Mouse (Mus musculus) embryonic facial prominence, embryonic 14.5 days (tissue): ENCODE data around the gene Ttll10. TPM values are rescaled to one million over a fixed set of nuclear protein-coding genes. Genes with fewer than 3 reads are reported as not detected.

Experiments used
- ATAC-seq: fragments of 200-750 bp; cut with Nextera tagmentation; 2 replicates; pipeline ENCODE4 v1.8.0; 2017; ENCODE audit warnings: low read depth, moderate number of reproducible peaks, moderate TSS enrichment
- DNase-seq: peaks from one replicate; pipeline ENCODE4 v3.0.0-alpha.2; 2015; ENCODE audit warnings: low spot score
- H3K27ac ChIP-seq: fragments of 300-500 bp; sonication (generic); replicated peaks from 2 replicates; pipeline ENCODE4 v1.5.1; 2014; ENCODE audit warnings: low read depth, mild to moderate bottlenecking, low read length, moderate library complexity
- H3K27me3 ChIP-seq: fragments of 300-500 bp; sonication (generic); replicated peaks from 2 replicates; pipeline ENCODE4 v1.6.1; 2014; ENCODE audit warnings: low read length; ENCODE audit not compliant: control insufficient read depth, insufficient read depth
- H3K36me3 ChIP-seq: fragments of 300-500 bp; sonication (generic); 2 replicates; pipeline ENCODE4 v1.6.1; 2014; ENCODE audit warnings: low read length, mixed read lengths; ENCODE audit not compliant: control insufficient read depth, insufficient read depth
- H3K4me1 ChIP-seq: fragments of 300-500 bp; sonication (generic); 2 replicates; pipeline ENCODE4 v1.6.1; 2014; ENCODE audit warnings: antibody characterized with exemption, low read length; ENCODE audit not compliant: control insufficient read depth, insufficient read depth
- H3K4me2 ChIP-seq: fragments of 300-500 bp; sonication (generic); 2 replicates; pipeline ENCODE4 v1.6.1; 2014; ENCODE audit warnings: low read depth, mild to moderate bottlenecking, low read length, moderate library complexity, mixed read lengths
- H3K4me3 ChIP-seq: fragments of 300-500 bp; sonication (generic); 2 replicates; pipeline ENCODE4 v1.5.1; 2014; ENCODE audit warnings: low read depth, mild to moderate bottlenecking, low read length
- H3K9ac ChIP-seq: fragments of 300-500 bp; sonication (generic); 2 replicates; pipeline ENCODE4 v1.6.1; 2014; ENCODE audit warnings: low read depth, mild to moderate bottlenecking, low read length, moderate library complexity, mixed read lengths
- H3K9me3 ChIP-seq: fragments of 300-500 bp; sonication (generic); 2 replicates; pipeline ENCODE4 v1.6.1; 2016; ENCODE audit warnings: low read length; ENCODE audit not compliant: control insufficient read depth
- WGBS: fragments of 180-500 bp; shearing (Covaris S2); extraction: QIAGEN DNeasy Blood & Tissue Kit; methylation state at CpG from one replicate; pipeline ENCODE4 v1.1.7; 2014; 5-methylcytosine and 5-hydroxymethylcytosine counted together
- polyA plus RNA-seq: library from polyadenylated mRNA; unstranded; fragments of >200 nt; fragmentation: Nextera tagmentation; extraction: Ambion mirVana; gene quantifications from 2 replicates; pipeline ENCODE4 v1.2.1, GENCODE M21; 2014

Gene Ttll10
- polyA plus RNA-seq, 1 experiment from 2014 or later, result 1.2 TPM

DNA sequence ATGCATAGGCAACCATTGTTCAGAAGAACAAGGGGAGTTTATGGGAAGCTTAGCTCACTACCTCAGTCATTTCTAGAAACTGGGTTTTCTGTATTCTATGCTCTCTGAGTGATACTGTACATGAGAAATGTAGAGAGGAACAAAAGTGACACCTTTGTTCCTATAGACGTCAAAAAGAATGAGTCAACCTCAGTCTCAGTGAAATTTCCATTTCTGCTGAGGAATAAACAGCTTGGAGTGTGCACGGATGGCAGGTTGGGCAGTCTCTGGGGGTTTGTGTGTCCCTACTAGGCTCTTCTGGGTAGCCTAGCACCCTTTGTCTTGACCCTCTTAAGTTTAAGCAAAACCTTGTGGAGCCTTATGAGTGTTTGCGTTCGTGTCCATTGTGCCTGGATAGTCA is 50.8 kb downstream of the Ttll10 start:
- 92% methylated on average over 4 of the region's 4 CpGs for WGBS
- Histone ChIP-seq H3K4me3 (no peak overlapping the region), H3K4me1 (no peaks in the 10 kb centered on the region), H3K27ac (no peak overlapping the region), H3K9ac (no peak overlapping the region), H3K9me3 (no peaks in the 10 kb centered on the region), H3K27me3 (no peaks in the 10 kb centered on the region), H3K4me2 (no peak overlapping the region), H3K36me3 (peaks cover 94% of the 10 kb centered on the region)
- DNase-seq (no peak), ATAC-seq (no peak)

DNA sequence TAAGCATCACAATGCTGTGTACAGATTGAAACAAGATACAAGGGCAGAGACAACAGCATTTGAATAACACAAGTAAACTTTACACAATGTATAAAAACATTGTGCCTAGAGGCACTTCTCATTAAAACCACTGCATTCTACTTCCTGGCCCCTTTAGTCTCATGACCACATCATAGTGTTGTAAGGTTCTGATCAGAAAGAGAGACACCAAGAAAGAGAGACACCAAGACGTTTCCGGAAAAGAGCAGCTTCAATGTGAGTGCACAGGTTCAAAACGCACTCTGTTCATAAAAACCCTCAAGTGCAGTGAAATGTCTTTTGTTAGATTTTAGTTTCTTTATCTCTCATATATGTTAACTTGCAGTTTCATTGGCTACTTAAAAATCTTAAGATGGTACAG is 55.1 kb downstream of the Ttll10 start:
- 87% methylated on average over 3 of the region's 3 CpGs for WGBS
- no peak for ATAC-seq

GRCm38 (mm10) chr4:155993606-155994005 is 65.6 kb downstream of the Ttll10 start:
- DNase-seq (no peak), ATAC-seq (0 out of 2 replicates have a peak, but pooled peaks have one; percentile 0)
- H3K4me3 ChIP-seq, result peak overlapping the region; percentile 73
- peak overlapping the region; percentile 86 for H3K9ac ChIP-seq
- peaks cover 17% of the 10 kb centered on the region for H3K4me1 ChIP-seq
- 5% methylated on average over 15 of the region's 15 CpGs for whole genome bisulfite sequencing
- H3K4me2 ChIP-seq, result peak overlapping the region; percentile 59
- no peaks in the 10 kb centered on the region for H3K9me3 ChIP-seq
- H3K27ac ChIP-seq, result peak overlapping the region; percentile 91
- H3K27me3 ChIP-seq, result no peaks in the 10 kb centered on the region
- peaks cover 24% of the 10 kb centered on the region for H3K36me3 ChIP-seq

More for the DNA sequence above, 55.1 kb downstream of the Ttll10 start:
- Histone ChIP-seq H3K36me3 (peaks cover 91% of the 10 kb centered on the region), H3K9me3 (no peaks in the 10 kb centered on the region), H3K4me2 (no peak overlapping the region), H3K9ac (no peak overlapping the region), H3K4me3 (no peak overlapping the region), H3K4me1 (no peaks in the 10 kb centered on the region), H3K27ac (no peak overlapping the region), H3K27me3 (no peaks in the 10 kb centered on the region)
- no peak for DNase-seq

DNA sequence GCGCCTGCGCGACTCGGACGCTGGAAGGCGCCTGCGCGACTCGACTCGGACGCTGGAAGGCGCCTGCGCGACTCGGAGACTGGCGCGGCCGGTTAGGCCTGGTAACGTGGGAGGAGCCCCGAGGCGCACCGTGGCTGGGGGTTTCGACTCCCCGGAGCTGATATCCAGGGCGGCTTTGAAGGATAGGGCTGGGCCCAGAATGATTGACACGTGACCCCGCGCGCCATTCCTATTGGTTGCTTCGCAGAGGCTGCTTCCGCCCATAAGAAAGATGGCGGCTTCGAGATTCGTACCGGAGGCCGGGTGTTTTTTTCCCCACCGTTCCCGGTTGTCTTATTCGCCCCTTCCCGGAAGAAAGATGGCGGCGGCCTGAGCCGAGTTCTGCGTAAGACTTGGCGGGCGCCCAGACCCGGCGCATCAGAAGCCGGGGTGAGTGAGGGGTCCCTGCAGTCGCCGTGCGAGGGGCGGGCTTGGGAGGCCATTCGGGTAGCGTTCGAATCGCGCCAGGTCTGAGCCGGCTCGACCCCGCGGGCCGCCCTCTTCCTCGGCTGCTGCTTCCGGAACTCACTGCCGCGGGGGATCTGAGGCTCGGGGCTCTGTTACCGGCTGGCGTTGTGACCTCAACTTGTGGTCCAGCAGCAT is 66.2 kb downstream of the Ttll10 start:
- Histone ChIP-seq H3K27ac (peak overlapping the region; percentile 91), H3K4me2 (peak overlapping the region; percentile 59), H3K27me3 (no peaks in the 10 kb centered on the region), H3K9ac (peak overlapping the region; percentile 86), H3K36me3 (peaks cover 19% of the 10 kb centered on the region), H3K9me3 (no peaks in the 10 kb centered on the region), H3K4me1 (peaks cover 17% of the 10 kb centered on the region), H3K4me3 (peak overlapping the region; percentile 73)
- 0% methylated on average over 46 of the region's 70 CpGs for WGBS
- peak; percentile 98 for DNase-seq
- peak; percentile 90 for ATAC-seq

GRCm38 (mm10) chr4:155992241-155992905 is 66.8 kb downstream of the Ttll10 start, which contains the start of the genes B3galt6 and Sdf4:
TSS of gene B3galt6 (minus strand) at chr4:155992649.
TSS of gene Sdf4 (plus strand) at chr4:155992872.
- WGBS, result 0% methylated on average over 35 of the region's 99 CpGs
- Histone ChIP-seq H3K9ac (peak within 1 kb of the TSS; percentile 86), H3K4me1 (peaks cover 17% of the 10 kb centered on the region), H3K27ac (peak within 1 kb of the TSS; percentile 95), H3K4me3 (peak within 1 kb of the TSS; percentile 73), H3K36me3 (peaks cover 12% of the 10 kb centered on the region), H3K4me2 (peak within 1 kb of the TSS; percentile 97), H3K27me3 (no peaks in the 10 kb centered on the region), H3K9me3 (no peaks in the 10 kb centered on the region)
- DNase-seq (peak; percentile 88), ATAC-seq (peak; percentile 89)

DNA sequence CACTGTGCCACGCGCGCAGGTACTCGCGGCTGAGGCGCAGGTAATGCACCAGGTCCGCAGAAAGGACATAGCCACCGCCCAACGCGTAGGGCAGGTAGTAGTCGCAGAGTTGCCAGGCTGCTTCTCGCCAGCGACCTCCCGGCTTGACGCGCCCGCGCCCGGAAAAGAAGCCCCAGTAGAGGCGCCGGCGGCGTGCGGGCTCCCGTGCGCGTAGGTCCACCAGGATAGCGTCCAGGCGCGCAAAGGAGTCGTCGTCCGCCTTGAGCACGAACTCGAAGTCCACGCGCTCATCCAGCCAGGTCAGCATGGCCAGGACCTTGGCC is 67.3 kb downstream of the Ttll10 start:
- ATAC-seq (no peak), DNase-seq (no peak)
- peak overlapping the region; percentile 73 for H3K4me3 ChIP-seq
- H3K4me2 ChIP-seq, result peak overlapping the region; percentile 97
- H3K27me3 ChIP-seq, result no peaks in the 10 kb centered on the region
- WGBS, result 44% methylated on average over 14 of the region's 37 CpGs
- peaks cover 17% of the 10 kb centered on the region for H3K4me1 ChIP-seq
- H3K9me3 ChIP-seq, result no peaks in the 10 kb centered on the region
- H3K27ac ChIP-seq, result peak overlapping the region; percentile 95
- peak overlapping the region; percentile 84 for H3K9ac ChIP-seq
- peaks cover 12% of the 10 kb centered on the region for H3K36me3 ChIP-seq

GRCm38 (mm10) chr4:155991211-155991907 is 67.9 kb downstream of the Ttll10 start:
- Histone ChIP-seq H3K9ac (peak overlapping the region; percentile 84), H3K27ac (peak overlapping the region; percentile 95; the same call in 1 of the 2 replicates), H3K9me3 (no peaks in the 10 kb centered on the region), H3K27me3 (no peaks in the 10 kb centered on the region), H3K4me3 (peak overlapping the region; percentile 73), H3K4me2 (peak overlapping the region; percentile 97), H3K4me1 (peaks cover 17% of the 10 kb centered on the region), H3K36me3 (peaks cover 9% of the 10 kb centered on the region)
- ATAC-seq (no peak), DNase-seq (peak; percentile 4)
- WGBS, result 90% methylated on average over 19 of the region's 22 CpGs
